Mouse (Mus musculus) ES-E14 (cell line): ENCODE data around the gene Shc3. TPM values are rescaled to one million over a fixed set of nuclear protein-coding genes. Genes with fewer than 3 reads are reported as not detected.

Experiments used
- DNase-seq: peaks from one replicate; pipeline ENCODE4 v3.0.0-alpha.2; 2013; ENCODE audit warnings: low read depth, low spot score
- H3K27ac ChIP-seq: 2 replicates; pipeline ENCODE4 v1.5.1; 2012; ENCODE audit warnings: low read depth, mild to moderate bottlenecking, low read length, moderate library complexity, mixed read lengths; ENCODE audit not compliant: poor library complexity, insufficient read depth, severe bottlenecking
- H3K36me3 ChIP-seq: 2 replicates; pipeline ENCODE4 v1.6.1; 2012; ENCODE audit warnings: mild to moderate bottlenecking, low read length, moderate library complexity, mixed read lengths; ENCODE audit not compliant: control insufficient read depth, poor library complexity, insufficient read depth, severe bottlenecking
- H3K4me1 ChIP-seq, 2 experiments: fragments of 150-350 bp in 1 of 2; sonication (generic) in 1 of 2; 2 replicates each; pipeline ENCODE4 v1.6.1; 2012; ENCODE audit warnings: low read length in 2 of 2, mild to moderate bottlenecking in 1 of 2, mixed read lengths in 1 of 2; ENCODE audit not compliant: control insufficient read depth in 2 of 2, insufficient read depth in 2 of 2, poor library complexity in 1 of 2
- H3K4me3 ChIP-seq, 2 experiments: fragments of 150-350 bp in 1 of 2; sonication (generic) in 1 of 2; 2 replicates each; pipeline ENCODE4 v1.5.1; 2012; ENCODE audit warnings: low read length in 2 of 2, low read depth in 1 of 2, mild to moderate bottlenecking in 1 of 2, mixed read lengths in 1 of 2; ENCODE audit not compliant: insufficient read depth in 1 of 2, poor library complexity in 1 of 2, severe bottlenecking in 1 of 2
- H3K9ac ChIP-seq: 2 replicates; pipeline ENCODE4 v1.6.1; 2012; ENCODE audit warnings: low read depth, mild to moderate bottlenecking, low read length, mixed read lengths; ENCODE audit not compliant: poor library complexity, insufficient read depth, severe bottlenecking
- H3K9me3 ChIP-seq: fragments of 150-350 bp; sonication (generic); 2 replicates; pipeline ENCODE4 v1.6.1; 2012; ENCODE audit warnings: low read depth, mild to moderate bottlenecking, low read length; ENCODE audit not compliant: control insufficient read depth, insufficient read depth
- CHD2 ChIP-seq: IDR thresholded peaks from 2 replicates; pipeline ENCODE4 v1.6.1; 2014; ENCODE audit warnings: mild to moderate bottlenecking, low read depth, low read length, inconsistent platforms
- HCFC1 ChIP-seq: IDR thresholded peaks from 2 replicates; pipeline ENCODE4 v1.6.1; 2012; ENCODE audit warnings: low read length, inconsistent platforms, borderline replicate concordance; ENCODE audit not compliant: insufficient read depth
- MAFK ChIP-seq: IDR thresholded peaks from 2 replicates; pipeline ENCODE4 v1.6.1; 2014; ENCODE audit warnings: mild to moderate bottlenecking, low read depth, low read length, inconsistent platforms; ENCODE audit not compliant: insufficient read depth
- ZC3H11A ChIP-seq: IDR thresholded peaks from 2 replicates; pipeline ENCODE4 v1.6.1; 2012; ENCODE audit warnings: low read depth, mild to moderate bottlenecking, inconsistent platforms, low read length, borderline replicate concordance
- ZNF384 ChIP-seq: IDR thresholded peaks from 2 replicates; pipeline ENCODE4 v1.6.1; 2012; ENCODE audit warnings: low read depth, low read length, inconsistent platforms
- in situ Hi-C, 2 experiments: fragments of 600-800 bp; cut with MboI; formaldehyde crosslinking; loops; one replicate each; pipeline ENCODE4 v1.15.1; 2025; ENCODE audit warnings: low sequenced_read_pairs in 2 of 2, inconsistent platforms in 1 of 2; ENCODE audit not compliant: unreplicated experiment in 2 of 2
- total RNA-seq: library from RNA; depleted of rRNA; stranded (reverse); fragments of 300-350 nt; gene quantifications from 2 replicates; pipeline ENCODE4 v1.2.3, GENCODE M21; 2012

Shc3 gene
- total RNA-seq, 1 experiment = 1.4 TPM

DNA sequence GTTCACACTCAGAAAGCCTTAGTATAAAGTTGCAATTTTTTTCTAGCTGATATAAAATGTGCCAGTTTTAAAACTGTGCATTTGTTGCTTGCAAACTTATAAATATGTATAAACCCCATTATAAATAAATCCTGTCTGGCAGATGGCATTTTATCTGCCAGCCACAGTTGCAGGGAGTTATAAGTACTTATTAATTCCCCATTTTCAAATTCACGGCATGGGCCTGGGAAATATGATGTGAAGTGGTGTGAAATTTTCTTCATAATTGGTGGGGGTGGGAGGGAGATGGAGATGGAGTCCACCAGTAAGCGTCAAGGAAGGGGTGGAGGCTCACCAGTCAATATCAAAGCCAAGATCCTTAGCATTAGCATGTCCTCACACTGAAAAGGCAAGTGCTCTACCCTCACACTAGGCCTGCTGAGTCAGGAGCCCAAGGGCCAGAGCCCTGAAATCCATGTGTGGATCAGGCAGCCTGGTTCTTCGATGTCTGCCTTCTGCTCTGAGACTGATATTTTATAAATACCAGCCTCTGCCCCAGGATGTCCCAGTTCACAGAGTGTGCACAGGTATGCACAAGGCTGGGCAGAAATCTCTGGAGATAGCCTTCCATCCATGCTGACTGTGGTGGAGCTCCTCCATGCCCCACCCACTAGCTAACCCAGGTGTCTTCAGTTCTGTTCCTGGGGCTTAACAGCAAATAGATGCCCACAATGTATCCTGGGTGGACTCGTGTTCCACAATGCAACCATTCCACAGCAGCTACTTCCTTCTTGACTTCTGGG lies 143.4 kb downstream of the Shc3 start:
- Histone ChIP-seq H3K36me3 (no peaks in the 10 kb centered on the region), H3K4me1 (no peaks in the 10 kb centered on the region), H3K9ac (no peak overlapping the region), H3K4me3 (no peak overlapping the region), H3K9me3 (no peaks in the 10 kb centered on the region), H3K27ac (no peak overlapping the region)
- TF ChIP-seq ZC3H11A = no peak
- no peak for TF ChIP-seq HCFC1
- no peak for TF ChIP-seq ZNF384
- TF ChIP-seq MAFK = no peak
- no peak for TF ChIP-seq CHD2
- DNase-seq = no peak
- in situ Hi-C loops = no loop called here

- Histone ChIP-seq H3K36me3 (no peaks in the 10 kb centered on the region), H3K9me3 (no peaks in the 10 kb centered on the region), H3K27ac (no peak overlapping the region), H3K4me3 (no peak overlapping the region), H3K9ac (no peak overlapping the region), H3K4me1 (no peaks in the 10 kb centered on the region)
- in situ Hi-C loops = loop anchor here (5.0 to 25.0 kb wide), 3 partner anchors 237 to 477 kb away; no protein-coding TSS in a partner anchor
- TF ChIP-seq HCFC1 (no peak), ZC3H11A (peak; percentile 72; the same call in 1 of the 2 replicates), MAFK (peak; percentile 66), CHD2 (no peak), ZNF384 (no peak)
- peak; percentile 77 for DNase-seq
Observed at GRCm38 (mm10) chr13:51424647-51425046, 144.6 kb downstream of the Shc3 start.

- Histone ChIP-seq H3K4me1 (no peaks in the 10 kb centered on the region; a peak in 1 of 4 replicates), H3K27ac (no peak overlapping the region), H3K9ac (no peak overlapping the region), H3K4me3 (no peak overlapping the region), H3K36me3 (no peaks in the 10 kb centered on the region), H3K9me3 (no peaks in the 10 kb centered on the region)
- TF ChIP-seq HCFC1 (no peak), ZNF384 (no peak), ZC3H11A (no peak), CHD2 (no peak), MAFK (no peak)
- no peak for DNase-seq
- in situ Hi-C loops = loop anchor here (5.0 to 25.0 kb wide), 3 partner anchors 236 to 476 kb away; no protein-coding TSS in a partner anchor
Observed at GRCm38 (mm10) chr13:51423647-51424046, 145.6 kb downstream of the Shc3 start.

- Histone ChIP-seq H3K4me1 (no peaks in the 10 kb centered on the region; a peak in 1 of 4 replicates), H3K9me3 (no peaks in the 10 kb centered on the region), H3K36me3 (no peaks in the 10 kb centered on the region), H3K4me3 (no peak overlapping the region), H3K27ac (no peak overlapping the region), H3K9ac (no peak overlapping the region)
- DNase-seq = no peak
- in situ Hi-C loops = loop anchor here (5.0 to 25.0 kb wide), 3 partner anchors 234 to 474 kb away; no protein-coding TSS in a partner anchor
- TF ChIP-seq HCFC1 = no peak
- no peak for TF ChIP-seq CHD2
- no peak for TF ChIP-seq ZC3H11A
- no peak for TF ChIP-seq MAFK
- no peak for TF ChIP-seq ZNF384
Observed at GRCm38 (mm10) chr13:51420861-51421260, 148.4 kb downstream of the Shc3 start.
